Mouse (Mus musculus): Measurements from ENCODE around the gene Zfp423.

Zfp423 gene

DNA sequence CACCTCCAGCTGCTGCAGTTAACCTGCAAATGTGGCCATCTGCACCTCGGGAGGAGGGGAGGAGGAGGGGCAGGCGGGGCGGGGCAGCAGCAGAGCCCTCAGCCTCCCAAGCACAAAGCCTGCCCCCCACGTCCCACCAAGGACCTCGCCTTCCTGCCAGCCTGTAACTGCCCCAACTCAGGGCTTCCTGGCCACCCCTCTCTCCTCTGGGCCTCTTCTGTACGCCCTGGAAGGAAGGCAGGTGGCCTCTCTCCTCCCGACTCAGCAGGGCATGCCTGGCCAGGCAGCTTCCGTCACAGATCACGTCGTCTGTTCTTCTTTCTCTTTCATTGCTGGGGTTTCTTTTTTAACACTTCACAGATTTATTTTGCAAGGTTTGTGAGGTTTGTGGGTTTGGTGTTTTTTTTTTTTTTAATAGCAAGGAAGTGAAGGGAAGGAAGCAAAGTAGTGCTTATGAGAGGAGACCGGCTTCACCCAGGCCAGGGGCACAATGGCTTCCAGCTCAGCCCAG is 251.2 kb downstream of the Zfp423 start:
- DNase-seq (ENCODE audit: extremely low read depth, insufficient read length, low spot score), result no peak

DNA sequence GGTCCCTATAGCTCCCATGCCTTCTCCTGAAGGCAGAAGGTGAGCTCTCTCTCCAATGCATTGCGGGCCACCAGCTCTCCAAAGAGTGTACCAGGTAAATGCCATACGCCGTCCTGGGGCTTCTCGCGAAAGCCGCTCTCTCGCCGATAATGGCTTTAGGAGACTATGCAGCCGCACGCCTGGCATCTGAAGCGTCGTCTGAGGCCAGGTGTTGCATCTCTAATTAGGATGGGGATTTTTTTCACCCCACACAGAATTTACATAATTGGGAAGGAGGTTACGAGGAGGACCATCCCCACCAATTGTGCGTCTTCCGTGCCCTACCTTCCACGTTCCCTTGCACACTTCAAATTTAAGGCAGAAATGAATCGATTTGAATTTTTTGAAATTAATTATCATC is 252.2 kb downstream of the Zfp423 start:
- no peak for DNase-seq (ENCODE audit: extremely low read depth, insufficient read length, low spot score)

DNA sequence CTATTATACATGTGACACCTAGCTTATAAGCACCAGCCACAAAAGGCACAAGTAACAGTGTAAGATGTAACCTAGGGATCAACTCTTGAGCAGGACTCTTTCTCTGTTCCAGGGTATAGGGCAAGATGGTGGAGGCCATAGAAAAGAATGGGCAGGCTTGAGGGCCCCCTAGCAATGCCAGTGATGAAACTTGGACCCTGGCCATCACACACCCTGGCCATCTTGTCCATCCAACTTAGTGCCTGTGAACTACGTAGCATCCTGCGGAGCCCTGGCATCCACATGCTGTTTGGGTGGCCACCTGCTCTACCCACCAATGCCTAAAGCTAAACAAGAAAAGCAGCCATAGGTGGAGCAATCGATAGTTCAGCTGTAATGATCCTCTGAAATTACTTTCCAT is 254.6 kb downstream of the Zfp423 start:
- DNase-seq (ENCODE audit: extremely low read depth, insufficient read length, low spot score), result no peak

DNA sequence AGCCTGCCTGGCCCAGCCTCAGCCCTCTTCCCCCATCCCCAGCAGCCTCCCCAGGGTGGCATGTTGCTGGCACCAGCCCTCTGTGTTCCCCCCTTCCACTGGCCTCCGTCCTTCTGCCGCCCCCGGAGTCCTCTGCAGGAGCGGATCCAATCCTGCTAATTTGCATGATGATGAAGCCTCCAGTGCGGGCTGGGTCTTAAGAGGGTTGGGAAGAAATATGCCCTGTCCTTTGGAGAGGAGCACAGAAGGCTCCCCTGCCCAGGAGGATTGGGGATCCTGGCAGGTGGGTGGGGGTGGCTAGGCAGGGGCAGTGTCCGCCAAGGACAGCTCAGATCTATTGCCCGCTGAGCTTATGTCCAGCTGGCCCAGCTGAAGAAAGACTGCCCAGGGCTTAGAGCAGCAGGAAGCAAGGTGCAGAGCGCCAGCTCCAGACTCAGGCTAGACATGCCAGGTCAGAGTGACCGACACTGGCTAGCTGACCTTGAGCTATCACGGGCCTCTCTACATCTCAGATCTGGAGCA is 256.5 kb downstream of the Zfp423 start:
- DNase-seq (ENCODE audit: extremely low read depth, insufficient read length, low spot score), result no peak

DNA sequence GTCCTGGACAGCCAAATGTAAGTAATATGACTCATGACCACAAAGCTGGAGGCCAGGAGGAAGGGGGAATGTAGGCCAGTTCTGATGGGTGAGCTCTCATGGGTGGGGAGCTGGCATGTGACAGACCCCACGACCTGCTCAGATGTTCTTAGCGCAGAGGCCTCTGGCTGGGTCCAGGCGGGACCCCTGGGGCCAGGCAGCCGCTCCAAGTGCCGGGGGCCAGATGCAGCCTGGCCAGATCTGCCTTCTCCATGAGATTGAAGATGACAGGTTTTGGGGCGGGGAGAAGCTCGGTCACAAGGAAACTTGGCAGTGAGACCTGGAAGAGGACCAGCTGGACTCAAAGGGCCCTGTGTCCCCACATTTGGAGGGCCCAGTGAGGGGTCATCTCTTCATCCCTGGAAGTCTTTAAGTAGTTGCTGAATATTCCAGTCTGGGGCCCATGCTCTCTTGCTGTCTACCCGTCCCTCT is 257.3 kb downstream of the Zfp423 start:
- peak; percentile 78 for DNase-seq (ENCODE audit: extremely low read depth, insufficient read length, low spot score)

DNA sequence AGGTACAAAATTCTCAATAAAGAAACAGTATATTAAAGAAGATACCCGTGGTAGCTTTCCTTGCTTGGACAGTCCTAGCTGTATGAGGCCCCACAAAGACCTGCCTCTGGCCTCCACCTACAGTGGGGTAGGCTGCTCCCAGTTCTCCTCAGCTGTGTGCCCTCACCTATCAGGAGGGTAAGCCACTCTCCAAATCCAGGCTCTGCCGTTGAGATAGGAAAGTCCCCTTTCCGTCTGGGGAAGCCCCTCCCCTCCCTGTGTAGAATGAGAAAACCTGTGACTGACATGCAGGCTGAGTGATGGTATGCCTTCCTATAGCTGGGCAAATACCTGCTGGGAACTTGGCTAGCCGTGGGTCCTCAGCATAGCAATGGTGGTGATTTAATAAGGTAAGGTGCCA is 257.8 kb downstream of the Zfp423 start:
- DNase-seq (ENCODE audit: extremely low read depth, insufficient read length, low spot score), result no peak

DNA sequence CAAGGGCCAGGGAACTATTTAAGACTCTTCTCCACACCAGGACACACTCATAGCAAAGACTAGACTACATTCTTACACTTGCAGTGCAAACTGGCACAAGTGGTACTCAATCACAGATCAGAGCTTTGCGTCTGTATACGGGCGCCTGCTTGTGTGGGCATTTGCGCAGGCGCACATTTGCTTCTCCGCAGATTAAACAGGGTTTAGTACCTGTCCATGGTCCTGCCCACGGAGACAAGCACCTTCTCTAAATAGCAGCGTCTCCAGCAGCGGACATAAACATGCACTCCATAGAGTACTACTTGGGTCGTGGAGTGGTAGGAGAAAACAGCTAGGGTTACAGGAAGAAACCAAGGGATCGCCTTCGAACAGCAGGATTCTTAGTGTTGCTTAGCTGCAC is 259.1 kb downstream of the Zfp423 start:
- DNase-seq (ENCODE audit: extremely low read depth, insufficient read length, low spot score), result no peak

DNA sequence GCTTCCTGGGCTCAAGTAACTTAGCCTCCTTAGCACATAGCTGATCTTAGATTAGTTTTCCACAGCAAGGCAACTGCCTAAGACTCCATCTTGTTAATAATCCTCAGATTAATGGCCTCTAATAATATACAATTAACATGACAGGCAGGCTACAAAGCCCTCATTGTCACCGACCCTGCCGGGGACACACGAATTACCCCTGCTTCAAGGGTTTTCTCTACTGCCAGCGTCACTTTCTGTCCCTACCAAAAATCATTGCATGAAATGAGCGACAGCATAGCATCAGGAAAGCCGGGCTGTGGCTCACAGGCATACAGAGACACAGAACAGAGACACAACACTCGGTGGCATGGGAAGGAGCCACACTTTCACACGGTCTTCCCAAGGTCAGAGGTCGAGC is 262.3 kb downstream of the Zfp423 start:
- DNase-seq (ENCODE audit: extremely low read depth, insufficient read length, low spot score), result no peak

DNA sequence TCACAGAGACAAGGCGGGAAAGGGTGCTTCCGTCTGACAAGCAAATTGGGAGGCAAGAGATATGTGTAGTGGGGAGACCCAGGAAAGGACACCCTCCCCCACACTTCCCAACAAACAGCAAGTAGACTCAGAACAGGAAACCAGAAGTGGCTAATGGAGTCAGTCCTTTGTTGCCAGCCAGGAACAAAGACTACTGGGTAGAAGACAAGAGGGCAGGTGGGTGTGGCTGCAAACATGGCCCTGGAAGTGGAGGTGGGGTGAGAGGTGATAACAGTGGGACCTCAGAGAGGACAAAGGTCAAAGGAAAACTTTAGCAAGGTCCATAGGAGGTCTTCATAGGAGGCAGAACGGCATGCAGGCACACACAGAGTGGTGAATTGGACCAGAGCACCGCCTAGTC is 265.7 kb downstream of the Zfp423 start:
- no peak for DNase-seq (ENCODE audit: extremely low read depth, insufficient read length, low spot score)

DNA sequence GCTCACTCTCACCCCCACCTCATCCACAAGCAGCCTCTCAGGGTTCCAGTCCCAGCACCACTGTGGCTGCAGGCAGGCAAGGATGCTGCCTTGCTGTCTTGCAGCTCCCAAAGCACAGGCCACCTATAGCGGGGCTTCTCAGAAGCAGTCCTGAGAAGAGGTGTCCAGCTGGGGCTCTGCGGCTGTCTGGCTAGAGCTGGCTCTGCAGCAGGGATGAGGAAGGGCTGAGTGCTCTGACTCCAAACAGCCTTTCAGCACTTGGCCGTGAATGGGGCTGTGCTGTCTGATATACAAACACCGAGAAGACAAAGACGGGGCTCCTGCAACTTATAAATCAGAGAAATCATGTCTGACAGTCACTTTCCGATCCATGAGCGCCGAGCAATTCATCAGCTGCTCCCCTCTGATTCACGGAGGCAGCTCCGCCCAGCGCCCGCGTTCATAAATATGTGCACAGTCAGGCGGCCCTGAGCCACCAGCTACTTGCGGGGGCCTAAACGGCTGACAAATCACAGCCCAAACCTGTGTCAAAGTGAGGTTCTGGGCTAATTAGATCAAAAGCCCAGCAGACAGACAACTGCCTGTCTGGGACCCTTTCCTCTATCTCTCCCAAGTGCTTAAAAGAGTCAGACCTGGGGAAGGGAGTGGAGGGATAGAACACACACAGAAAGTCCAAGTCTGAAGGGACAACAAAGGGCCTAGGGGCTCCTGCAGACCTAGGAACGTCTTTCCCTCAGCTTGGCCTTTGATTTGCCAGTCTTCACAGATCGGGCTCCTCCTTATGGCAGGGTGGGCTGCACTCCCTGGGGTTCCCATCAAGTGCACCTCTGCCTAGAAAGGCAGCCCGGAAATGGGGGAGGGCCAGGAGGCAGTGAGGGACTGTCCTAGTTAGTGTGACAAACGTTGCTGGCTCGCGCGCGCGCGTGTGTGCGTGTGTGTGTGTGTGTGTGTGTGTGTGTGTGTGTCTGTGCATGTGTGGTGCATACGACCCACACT is 269.0 kb downstream of the Zfp423 start:
- no peak for DNase-seq (ENCODE audit: extremely low read depth, insufficient read length, low spot score)

DNA sequence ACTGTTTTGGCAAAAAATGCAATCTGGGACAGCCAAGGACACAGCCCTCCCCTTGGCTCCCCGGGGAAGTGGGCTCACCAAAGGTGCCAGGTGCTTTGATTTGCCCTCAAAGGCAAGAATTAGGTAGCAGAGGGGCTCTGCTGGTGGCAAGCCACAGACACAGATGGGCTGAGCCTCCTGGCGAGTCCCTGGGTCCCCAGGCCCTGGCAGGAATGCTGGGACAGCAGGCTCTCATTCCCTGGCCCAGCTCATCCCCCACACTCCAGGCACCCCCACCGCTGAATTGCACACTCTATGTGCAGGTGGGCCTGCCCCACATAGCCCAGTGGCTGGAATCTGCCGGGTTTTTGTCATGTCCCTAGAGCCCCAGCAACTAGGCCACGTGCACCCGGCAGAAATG is 270.2 kb downstream of the Zfp423 start:
- no peak for DNase-seq (ENCODE audit: extremely low read depth, insufficient read length, low spot score)

DNA sequence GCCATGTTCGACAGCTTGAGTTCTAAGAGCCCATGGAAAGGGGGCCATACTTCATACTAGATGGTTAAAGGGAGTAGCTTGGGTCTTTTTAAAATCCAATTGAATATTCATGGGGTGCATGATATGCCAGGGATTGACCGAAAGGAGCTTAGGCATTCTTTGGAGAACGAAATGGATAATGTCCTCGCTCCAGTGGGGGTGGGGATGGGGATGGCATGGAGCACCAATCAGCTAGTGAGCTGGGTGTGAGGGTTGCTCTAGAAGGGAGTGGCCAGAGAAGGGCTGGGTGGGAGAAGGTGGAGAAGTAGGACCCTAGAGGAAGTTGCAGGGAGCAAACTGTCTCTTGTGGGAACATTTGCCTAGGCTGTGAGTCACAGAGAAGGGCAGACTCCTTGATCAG is 271.0 kb downstream of the Zfp423 start:
- no peak for DNase-seq (ENCODE audit: extremely low read depth, insufficient read length, low spot score)

DNA sequence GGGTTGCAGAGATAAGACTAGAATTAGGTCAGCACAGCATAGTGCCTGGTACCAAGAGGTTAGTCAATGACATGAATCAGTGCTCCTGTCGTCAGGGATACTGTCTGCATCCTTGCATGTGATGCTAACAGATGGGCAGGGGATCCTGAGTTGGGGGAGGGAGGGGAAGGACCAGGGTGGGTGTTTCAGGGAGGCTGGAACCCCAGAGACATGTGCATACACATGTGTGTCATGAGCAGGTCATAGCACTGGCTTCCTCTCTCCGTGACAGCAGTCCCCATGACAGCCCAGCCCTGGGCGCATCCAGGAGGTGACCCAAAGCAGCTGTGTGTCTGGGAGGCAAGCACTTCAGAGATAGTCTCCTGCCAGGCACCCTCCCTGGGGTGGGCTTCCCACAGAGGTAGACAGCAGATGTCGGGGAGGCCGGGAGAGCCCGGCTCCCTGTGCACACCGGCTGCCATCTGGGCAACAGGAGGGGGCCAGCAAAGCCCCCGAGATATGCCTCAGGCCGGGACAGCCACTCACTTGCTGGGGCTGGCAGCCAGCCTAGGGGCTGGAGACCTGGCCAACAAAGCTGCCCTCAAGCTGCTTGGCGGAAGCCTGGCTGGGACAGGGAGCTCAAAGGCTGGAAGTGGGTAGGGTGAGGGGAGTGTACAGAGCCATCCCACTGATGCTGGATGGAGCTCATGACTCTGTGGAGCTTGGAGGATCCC is 272.3 kb downstream of the Zfp423 start:
- DNase-seq (ENCODE audit: extremely low read depth, insufficient read length, low spot score), result no peak

DNA sequence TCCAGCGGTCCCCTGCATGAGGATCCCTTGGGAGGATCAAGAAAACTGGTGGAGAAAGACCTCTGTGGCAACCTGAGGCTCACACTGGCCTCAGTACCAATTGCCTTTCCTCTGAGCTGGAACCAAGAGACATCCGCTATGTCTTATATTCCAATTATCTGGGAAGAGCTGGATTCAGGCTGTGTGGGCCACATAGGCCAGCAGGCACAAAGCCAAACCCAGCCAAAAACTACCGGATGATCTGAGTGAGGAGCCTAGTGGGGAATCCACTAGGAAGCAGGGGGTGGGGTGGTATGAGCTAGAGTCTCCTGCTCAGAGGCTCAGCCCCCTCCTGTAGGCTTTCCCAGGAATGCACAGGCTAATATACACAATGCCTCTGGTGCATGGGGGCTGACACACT is 273.4 kb downstream of the Zfp423 start:
- DNase-seq (ENCODE audit: extremely low read depth, insufficient read length, low spot score), result no peak

DNA sequence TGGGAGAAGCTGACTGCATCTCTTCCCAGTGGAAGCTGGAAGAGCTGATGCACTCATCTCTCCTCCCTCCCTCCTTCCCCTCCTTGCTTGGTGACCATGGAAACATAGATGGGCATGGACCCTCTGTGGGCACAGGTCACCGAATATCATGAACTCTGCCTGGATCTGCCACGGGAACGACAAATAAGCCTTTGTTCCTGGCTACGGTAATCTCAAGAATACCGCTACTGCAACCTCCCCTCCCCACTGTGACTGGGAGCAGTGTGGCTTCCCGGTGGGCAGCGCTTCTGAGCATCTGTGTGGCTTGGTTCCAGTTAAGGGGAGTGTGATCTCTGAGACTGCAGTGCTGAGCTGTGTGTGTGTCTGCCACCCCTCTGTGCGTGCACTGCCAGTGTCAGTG is 274.0 kb downstream of the Zfp423 start:
- no peak for DNase-seq (ENCODE audit: extremely low read depth, insufficient read length, low spot score)

DNA sequence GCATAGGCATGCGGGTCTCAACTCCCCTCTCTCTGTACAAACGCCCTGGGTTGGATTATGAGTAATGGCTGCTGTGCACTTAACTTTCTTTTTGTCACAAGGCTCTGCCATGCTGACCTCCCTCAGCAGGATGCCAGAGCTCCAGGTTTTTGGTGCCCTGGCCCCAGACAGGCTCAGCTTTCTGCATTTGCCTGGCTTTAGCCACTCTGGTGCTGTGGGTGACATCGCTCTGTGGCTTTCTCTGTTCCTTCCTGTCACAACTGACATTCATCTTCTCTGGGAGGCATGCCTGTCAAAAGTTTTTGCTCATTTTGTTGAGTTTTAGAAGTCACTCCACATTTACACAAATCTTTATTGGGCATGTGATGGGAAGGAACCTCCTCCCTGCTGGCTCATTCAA is 277.3 kb downstream of the Zfp423 start:
- DNase-seq (ENCODE audit: extremely low read depth, insufficient read length, low spot score), result no peak

DNA sequence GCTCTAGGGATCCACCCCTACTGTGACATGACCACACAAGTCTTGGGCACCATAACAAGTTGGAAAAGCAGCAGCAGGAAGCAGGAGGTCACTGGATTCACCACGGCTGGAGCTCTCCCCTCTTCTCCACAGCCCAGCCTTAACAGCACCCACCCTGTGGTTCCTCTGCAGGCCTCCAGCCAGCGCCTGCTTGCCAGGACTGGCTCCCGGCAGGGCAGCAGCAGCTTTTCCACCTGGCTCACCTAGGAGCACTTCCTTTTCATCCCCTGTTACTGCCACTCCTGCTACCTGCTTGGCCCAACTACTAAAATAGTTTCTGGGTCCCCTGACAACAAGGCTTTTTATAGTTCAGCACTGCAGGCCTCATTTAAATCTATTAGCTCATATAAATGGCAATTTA is 279.4 kb downstream of the Zfp423 start:
- DNase-seq (ENCODE audit: extremely low read depth, insufficient read length, low spot score), result no peak

DNA sequence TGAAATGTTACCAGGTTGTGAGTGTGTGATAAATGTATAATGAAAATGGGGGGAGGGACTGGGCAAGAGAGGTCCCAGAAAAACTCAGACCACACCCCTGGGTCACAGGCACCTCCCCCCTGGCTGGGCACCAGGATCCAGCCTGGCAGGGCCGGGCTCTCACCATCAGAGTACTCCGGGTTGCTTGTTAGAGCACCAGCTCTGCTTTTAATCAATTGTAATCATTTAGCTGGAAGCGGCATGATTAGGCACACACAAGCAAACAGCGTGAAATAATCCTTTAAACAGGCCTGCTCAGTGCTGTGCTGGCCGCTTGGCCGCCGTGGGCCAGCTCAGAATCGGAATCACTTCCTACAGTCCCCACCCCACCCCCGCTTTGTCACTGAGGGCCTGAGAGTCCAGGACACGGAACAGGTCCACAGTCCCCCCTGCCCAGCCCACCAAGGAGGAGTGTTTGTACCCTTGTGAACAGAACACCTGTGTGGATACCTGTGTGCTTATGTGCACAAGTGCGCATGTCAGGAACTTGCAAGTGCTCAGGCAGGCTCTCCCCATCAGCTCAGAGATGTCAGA is 279.9 kb downstream of the Zfp423 start:
- DNase-seq (ENCODE audit: extremely low read depth, insufficient read length, low spot score), result no peak

DNA sequence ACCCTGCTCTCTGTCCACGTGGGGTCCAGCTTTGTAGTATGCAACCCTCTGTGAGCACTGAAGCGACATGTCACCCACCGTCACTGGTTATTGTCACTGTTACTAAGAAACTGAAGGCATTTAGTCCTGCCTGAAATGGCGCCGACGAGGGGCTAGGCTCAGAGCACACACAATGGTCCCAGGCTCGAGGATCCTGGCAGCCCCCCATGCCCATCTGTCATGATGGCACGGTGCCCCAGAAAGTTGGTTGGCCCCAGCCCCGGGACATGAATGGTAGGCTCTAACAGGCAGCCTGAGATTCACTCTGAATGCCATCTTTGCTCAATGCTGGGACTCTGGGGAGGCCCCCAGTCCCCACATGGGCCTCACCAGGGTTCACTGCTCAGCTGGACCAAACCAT is 284.0 kb downstream of the Zfp423 start:
- no peak for DNase-seq (ENCODE audit: extremely low read depth, insufficient read length, low spot score)

DNA sequence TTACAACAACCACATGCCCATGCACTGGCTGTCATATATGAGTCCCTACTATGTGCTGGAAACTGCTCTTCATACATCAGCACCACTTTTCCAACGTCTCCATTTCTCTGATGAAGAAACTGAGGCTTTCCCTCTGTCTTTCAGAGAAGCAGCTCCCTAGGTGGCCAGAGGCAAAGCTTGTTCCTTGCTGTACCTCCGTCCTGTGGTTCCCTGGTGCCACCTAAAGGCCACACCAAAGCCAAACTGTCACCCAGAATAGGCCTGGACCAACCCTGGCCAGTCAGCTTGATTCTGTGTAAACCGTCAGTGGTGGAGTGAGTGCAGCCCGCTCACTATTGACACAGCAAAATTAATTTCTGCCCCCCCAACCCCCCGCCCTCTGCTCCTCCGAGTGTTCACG is 285.2 kb downstream of the Zfp423 start:
- DNase-seq (ENCODE audit: extremely low read depth, insufficient read length, low spot score), result no peak

DNA sequence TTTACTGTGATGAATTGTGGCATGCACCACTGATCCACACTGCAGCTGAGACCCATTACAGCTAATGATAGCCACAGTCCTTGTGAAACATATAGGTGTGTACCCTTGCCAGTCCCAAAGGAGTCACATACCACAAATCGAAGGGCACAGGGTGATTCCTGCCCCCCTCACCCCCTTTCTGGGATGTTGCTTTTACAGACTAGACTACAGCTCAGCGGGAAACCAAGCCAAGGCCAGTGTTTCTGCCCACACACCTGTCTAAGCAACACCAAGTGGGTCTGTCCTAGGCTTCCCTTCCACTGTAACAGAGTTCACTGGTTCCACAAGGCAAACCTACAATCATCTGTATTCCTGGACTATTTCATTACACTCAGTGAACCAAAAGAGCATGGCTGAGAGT is 287.2 kb downstream of the Zfp423 start:
- no peak for DNase-seq (ENCODE audit: extremely low read depth, insufficient read length, low spot score)
